Mouse (Mus musculus) ES-E14 (cell line): ENCODE results near the gene Fbxo46. TPM values are rescaled to one million over a fixed set of nuclear protein-coding genes. Genes with fewer than 3 reads are reported as not detected.

Experiments
- DNase-seq: peaks from one replicate; pipeline ENCODE4 v3.0.0-alpha.2; 2013; ENCODE audit warnings: low read depth, low spot score
- H3K27ac ChIP-seq: 2 replicates; pipeline ENCODE4 v1.5.1; 2012; ENCODE audit warnings: low read depth, mild to moderate bottlenecking, low read length, moderate library complexity, mixed read lengths; ENCODE audit not compliant: poor library complexity, insufficient read depth, severe bottlenecking
- H3K36me3 ChIP-seq: 2 replicates; pipeline ENCODE4 v1.6.1; 2012; ENCODE audit warnings: mild to moderate bottlenecking, low read length, moderate library complexity, mixed read lengths; ENCODE audit not compliant: control insufficient read depth, poor library complexity, insufficient read depth, severe bottlenecking
- H3K4me1 ChIP-seq, 2 experiments: fragments of 150-350 bp in 1 of 2; sonication (generic) in 1 of 2; 2 replicates each; pipeline ENCODE4 v1.6.1; 2012; ENCODE audit warnings: low read length in 2 of 2, mild to moderate bottlenecking in 1 of 2, mixed read lengths in 1 of 2; ENCODE audit not compliant: control insufficient read depth in 2 of 2, insufficient read depth in 2 of 2, poor library complexity in 1 of 2
- H3K4me3 ChIP-seq, 2 experiments: fragments of 150-350 bp in 1 of 2; sonication (generic) in 1 of 2; 2 replicates each; pipeline ENCODE4 v1.5.1; 2012; ENCODE audit warnings: low read length in 2 of 2, low read depth in 1 of 2, mild to moderate bottlenecking in 1 of 2, mixed read lengths in 1 of 2; ENCODE audit not compliant: insufficient read depth in 1 of 2, poor library complexity in 1 of 2, severe bottlenecking in 1 of 2
- H3K9ac ChIP-seq: 2 replicates; pipeline ENCODE4 v1.6.1; 2012; ENCODE audit warnings: low read depth, mild to moderate bottlenecking, low read length, mixed read lengths; ENCODE audit not compliant: poor library complexity, insufficient read depth, severe bottlenecking
- H3K9me3 ChIP-seq: fragments of 150-350 bp; sonication (generic); 2 replicates; pipeline ENCODE4 v1.6.1; 2012; ENCODE audit warnings: low read depth, mild to moderate bottlenecking, low read length; ENCODE audit not compliant: control insufficient read depth, insufficient read depth
- CHD2 ChIP-seq: IDR thresholded peaks from 2 replicates; pipeline ENCODE4 v1.6.1; 2014; ENCODE audit warnings: mild to moderate bottlenecking, low read depth, low read length, inconsistent platforms
- HCFC1 ChIP-seq: IDR thresholded peaks from 2 replicates; pipeline ENCODE4 v1.6.1; 2012; ENCODE audit warnings: low read length, inconsistent platforms, borderline replicate concordance; ENCODE audit not compliant: insufficient read depth
- MAFK ChIP-seq: IDR thresholded peaks from 2 replicates; pipeline ENCODE4 v1.6.1; 2014; ENCODE audit warnings: mild to moderate bottlenecking, low read depth, low read length, inconsistent platforms; ENCODE audit not compliant: insufficient read depth
- ZC3H11A ChIP-seq: IDR thresholded peaks from 2 replicates; pipeline ENCODE4 v1.6.1; 2012; ENCODE audit warnings: low read depth, mild to moderate bottlenecking, inconsistent platforms, low read length, borderline replicate concordance
- ZNF384 ChIP-seq: IDR thresholded peaks from 2 replicates; pipeline ENCODE4 v1.6.1; 2012; ENCODE audit warnings: low read depth, low read length, inconsistent platforms
- in situ Hi-C, 2 experiments: fragments of 600-800 bp; cut with MboI; formaldehyde crosslinking; loops; one replicate each; pipeline ENCODE4 v1.15.1; 2025; ENCODE audit warnings: low sequenced_read_pairs in 2 of 2, inconsistent platforms in 1 of 2; ENCODE audit not compliant: unreplicated experiment in 2 of 2
- total RNA-seq: library from RNA; depleted of rRNA; stranded (reverse); fragments of 300-350 nt; gene quantifications from 2 replicates; pipeline ENCODE4 v1.2.3, GENCODE M21; 2012

Gene Fbxo46
- total RNA-seq, 1 experiment = 19.5 TPM

DNA sequence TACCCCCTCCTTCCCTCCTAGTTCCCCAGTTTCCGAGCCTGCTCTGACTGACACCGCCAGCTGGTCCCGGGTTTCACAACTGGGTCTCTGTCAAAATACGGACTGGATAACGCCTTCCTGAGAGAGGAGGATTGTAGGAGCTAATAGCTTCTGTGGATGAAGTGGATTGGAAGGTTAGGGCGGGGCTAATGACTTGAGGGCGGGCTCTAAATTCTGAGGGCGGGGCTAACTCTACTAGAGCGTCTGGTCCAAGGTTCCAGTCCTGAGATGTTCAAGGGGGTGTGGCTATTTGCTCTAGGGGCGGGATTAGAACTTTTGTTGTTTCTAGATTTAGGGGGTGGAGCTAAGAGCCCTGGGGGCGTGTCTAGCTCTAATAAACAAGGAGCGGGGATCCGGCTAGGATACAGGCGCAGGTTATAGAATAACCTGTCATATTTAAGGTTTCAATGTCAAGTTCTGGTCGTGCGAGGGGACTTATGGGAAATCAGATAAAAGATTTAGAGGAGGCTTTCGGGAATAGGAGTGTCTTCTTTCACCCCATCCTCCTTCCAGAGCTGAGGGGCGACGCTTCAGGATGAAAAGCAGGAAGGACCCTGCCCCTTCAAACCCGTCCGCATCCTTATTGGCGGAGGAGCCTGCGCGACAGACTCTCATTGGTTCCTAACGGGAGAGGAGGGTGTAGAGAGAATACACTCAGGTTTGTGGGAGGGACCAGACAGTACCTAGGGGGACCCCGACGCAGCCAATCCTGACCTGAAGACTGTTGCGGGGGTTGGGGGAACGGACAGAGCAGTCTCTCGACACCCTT is 56.3 kb downstream of the Fbxo46 start, which contains the start of gene Eml2:
TSS of gene Eml2 (plus strand) at position 714 of the 808 bp plus-strand sequence.
- no peak for TF ChIP-seq HCFC1
- TF ChIP-seq MAFK = no peak
- TF ChIP-seq ZC3H11A = no peak
- TF ChIP-seq ZNF384 = no peak
- no peak for TF ChIP-seq CHD2
- H3K4me3 ChIP-seq = peak within 1 kb of the TSS; percentile 45 to 64
- no peaks in the 10 kb centered on the region for H3K9me3 ChIP-seq
- DNase-seq = peak; percentile 100
- in situ Hi-C loops = no loop called here
- no peaks in the 10 kb centered on the region for H3K36me3 ChIP-seq
- no peak within 1 kb of the TSS; the same call in 1 of the 2 replicates for H3K27ac ChIP-seq
- H3K9ac ChIP-seq = no peak within 1 kb of the TSS
- peaks cover 0 to 22% of the 10 kb centered on the region in 2 experiments; a peak in 2 of 4 replicates for H3K4me1 ChIP-seq

DNA sequence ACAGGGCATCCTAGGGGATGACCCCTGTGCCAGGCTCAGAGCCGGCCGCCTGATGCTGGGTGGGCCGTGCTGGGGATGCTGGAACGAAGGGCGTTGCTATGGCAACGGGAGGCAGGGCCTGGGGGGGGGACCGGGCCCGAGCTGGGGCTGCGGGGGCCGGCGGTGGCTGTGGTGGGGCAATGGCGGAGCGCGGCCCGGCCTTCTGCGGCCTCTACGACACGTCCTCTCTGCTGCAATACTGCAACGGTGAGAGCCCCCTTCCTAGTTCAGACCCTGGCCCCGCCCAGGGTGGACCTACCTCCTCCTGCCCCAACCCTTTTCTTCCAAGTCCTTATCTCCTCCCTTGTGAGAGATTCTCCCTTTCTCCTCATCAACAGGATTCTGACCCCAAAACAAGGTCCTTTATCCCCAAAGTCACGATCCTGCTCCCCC is 56.9 kb downstream of the Fbxo46 start:
- Histone ChIP-seq H3K9ac (no peak overlapping the region), H3K27ac (no peak overlapping the region; the same call in 1 of the 2 replicates), H3K36me3 (no peaks in the 10 kb centered on the region), H3K4me3 (peak overlapping the region; percentile 45 to 64), H3K9me3 (no peaks in the 10 kb centered on the region), H3K4me1 (peaks cover 1 to 22% of the 10 kb centered on the region in 2 experiments; a peak in 3 of 4 replicates)
- DNase-seq = no peak
- in situ Hi-C loops = no loop called here
- TF ChIP-seq ZC3H11A = no peak
- TF ChIP-seq CHD2 = no peak
- no peak for TF ChIP-seq ZNF384
- TF ChIP-seq HCFC1 = no peak
- no peak for TF ChIP-seq MAFK

DNA sequence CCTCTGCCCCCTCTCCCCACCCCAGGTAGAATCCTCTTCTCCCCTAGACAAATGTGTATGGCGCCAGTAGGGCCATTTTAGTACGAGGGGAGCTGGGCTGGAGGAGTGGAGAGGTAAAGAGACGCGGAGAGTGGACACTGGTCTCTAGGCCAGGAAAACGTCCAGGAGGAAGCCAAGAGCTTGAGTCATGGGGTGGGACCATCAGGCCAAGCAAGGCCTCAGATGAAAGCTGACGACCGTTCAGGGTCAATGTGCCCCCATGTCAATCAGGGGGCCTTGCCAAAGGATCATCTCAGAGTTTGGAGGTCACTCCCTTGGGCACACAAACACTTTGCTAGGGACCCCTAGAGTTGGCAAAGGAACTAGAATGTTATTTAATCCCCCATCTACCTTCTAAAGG is 57.6 kb downstream of the Fbxo46 start:
- in situ Hi-C loops = no loop called here
- peaks cover 5 to 20% of the 10 kb centered on the region in 2 experiments; a peak in 3 of 4 replicates for H3K4me1 ChIP-seq

DNA sequence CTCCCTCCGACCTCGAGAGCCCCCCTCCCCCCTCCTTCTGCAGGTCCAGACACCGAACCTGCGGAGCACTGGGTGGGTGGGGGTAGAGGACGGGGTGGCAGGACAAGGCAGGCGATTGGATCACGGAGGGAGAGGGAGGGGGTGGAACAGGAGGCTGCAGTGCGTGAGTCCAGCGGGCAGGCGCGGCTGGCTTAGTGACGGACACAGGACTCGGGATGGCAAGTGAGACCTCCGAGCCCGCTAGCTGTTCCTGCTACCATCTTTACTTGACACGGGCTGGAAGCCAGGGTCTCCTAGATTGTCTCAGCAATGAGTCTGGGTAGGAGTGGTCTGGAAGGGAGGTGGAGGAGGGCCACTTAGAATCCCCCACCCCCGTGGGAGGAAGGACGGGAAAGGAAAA is 58.4 kb downstream of the Fbxo46 start:
- Histone ChIP-seq H3K27ac (no peak overlapping the region; the same call in 1 of the 2 replicates), H3K4me1 (peaks cover 5 to 21% of the 10 kb centered on the region in 2 experiments; a peak in 3 of 4 replicates), H3K36me3 (no peaks in the 10 kb centered on the region), H3K9me3 (no peaks in the 10 kb centered on the region), H3K4me3 (no peak overlapping the region; a peak in 1 of 4 replicates), H3K9ac (no peak overlapping the region)
- in situ Hi-C loops = no loop called here
- DNase-seq = no peak
- TF ChIP-seq HCFC1 = no peak
- no peak for TF ChIP-seq CHD2
- TF ChIP-seq ZC3H11A = no peak
- no peak for TF ChIP-seq ZNF384
- no peak for TF ChIP-seq MAFK

More for the DNA sequence above, 57.6 kb downstream of the Fbxo46 start:
- no peaks in the 10 kb centered on the region for H3K9me3 ChIP-seq
- no peak for DNase-seq
- H3K27ac ChIP-seq = no peak overlapping the region
- no peak overlapping the region for H3K9ac ChIP-seq
- no peak overlapping the region for H3K4me3 ChIP-seq
- no peak for TF ChIP-seq ZNF384
- TF ChIP-seq ZC3H11A = no peak
- TF ChIP-seq HCFC1 = no peak
- no peak for TF ChIP-seq CHD2
- no peak for TF ChIP-seq MAFK
- no peaks in the 10 kb centered on the region for H3K36me3 ChIP-seq
